Mouse (Mus musculus) stomach, embryonic 15.5 days (tissue): ENCODE measurements around the gene Espn. TPM values are rescaled to one million over a fixed set of nuclear protein-coding genes. Genes with fewer than 3 reads are reported as not detected.

ENCODE experiments used
- ATAC-seq: fragments of 200-750 bp; cut with Nextera tagmentation; 2 replicates; pipeline ENCODE4 v1.8.0; 2017; ENCODE audit warnings: low read depth, moderate number of reproducible peaks, moderate TSS enrichment; ENCODE audit not compliant: insufficient read depth, low FRiP score
- H3K27ac ChIP-seq: fragments of 300-500 bp; sonication (generic); 2 replicates; pipeline ENCODE4 v1.5.1; 2015; ENCODE audit warnings: mild to moderate bottlenecking, inconsistent platforms
- H3K27me3 ChIP-seq: fragments of 300-500 bp; sonication (generic); replicated peaks from 2 replicates; pipeline ENCODE4 v1.6.1; 2015; ENCODE audit warnings: inconsistent platforms
- H3K36me3 ChIP-seq: fragments of 300-500 bp; sonication (generic); 2 replicates; pipeline ENCODE4 v1.6.1; 2015; ENCODE audit warnings: inconsistent platforms
- H3K4me1 ChIP-seq: fragments of 300-500 bp; sonication (generic); 2 replicates; pipeline ENCODE4 v1.6.1; 2015; ENCODE audit warnings: inconsistent platforms
- H3K4me2 ChIP-seq: fragments of 300-500 bp; sonication (generic); 2 replicates; pipeline ENCODE4 v1.6.1; 2015; ENCODE audit warnings: mild to moderate bottlenecking, inconsistent platforms
- H3K4me3 ChIP-seq: fragments of 300-500 bp; sonication (generic); replicated peaks from 2 replicates; pipeline ENCODE4 v1.5.1; 2015; ENCODE audit warnings: inconsistent platforms
- H3K9ac ChIP-seq: fragments of 300-500 bp; sonication (generic); 2 replicates; pipeline ENCODE4 v1.6.1; 2015; ENCODE audit warnings: inconsistent platforms
- H3K9me3 ChIP-seq: fragments of 300-500 bp; sonication (generic); 2 replicates; pipeline ENCODE4 v1.6.1; 2016; ENCODE audit warnings: inconsistent platforms
- WGBS: fragments of 180-500 bp; shearing (Covaris S2); methylation state at CpG from one replicate; pipeline ENCODE4 v1.1.7; 2015; 5-methylcytosine and 5-hydroxymethylcytosine counted together
- polyA plus RNA-seq: library from polyadenylated mRNA; unstranded; fragments of >200 nt; fragmentation: Nextera tagmentation; extraction: Ambion mirVana; gene quantifications from 2 replicates; pipeline ENCODE4 v1.2.1, GENCODE M21; 2015

Espn gene
- 15.9 and 19.2 TPM in 2 replicates for polyA plus RNA-seq

DNA sequence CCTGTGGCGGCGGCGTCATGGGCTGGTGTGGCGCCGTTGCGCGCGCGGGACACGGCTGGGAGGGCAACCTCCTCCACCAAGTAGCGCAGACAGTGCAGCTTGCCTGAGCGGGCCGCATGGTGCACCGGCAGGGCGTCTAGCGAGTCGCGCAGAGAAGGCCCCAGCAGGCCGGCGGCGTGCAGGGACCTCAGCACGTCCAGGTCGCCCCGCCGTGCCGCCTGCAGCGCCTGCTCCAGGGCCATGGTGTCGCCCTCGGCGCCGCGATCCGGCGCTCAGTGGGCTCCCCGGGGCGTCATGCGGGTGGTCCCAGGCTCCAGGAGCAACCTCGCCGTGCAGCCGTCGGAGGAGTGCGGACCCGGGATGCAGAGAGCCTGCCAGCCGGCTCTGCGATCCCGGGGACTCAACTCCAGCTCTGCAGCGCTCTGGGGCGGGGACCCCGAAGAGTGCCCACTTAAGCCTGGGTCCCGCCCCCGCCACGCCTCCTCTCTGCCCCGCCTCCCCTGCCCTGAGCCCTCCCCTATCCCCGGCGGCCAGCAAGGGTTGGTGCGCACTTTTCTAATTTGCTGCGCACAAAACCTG lies at the start of gene Espn:
TSS of gene Espn (minus strand) at position 406 of the 579 bp plus-strand sequence.
- Histone ChIP-seq H3K4me1 (peaks cover 12% of the 10 kb centered on the region), H3K9me3 (no peaks in the 10 kb centered on the region), H3K27ac (no peak within 1 kb of the TSS), H3K36me3 (no peaks in the 10 kb centered on the region), H3K4me2 (peak within 1 kb of the TSS; percentile 71), H3K27me3 (peaks cover 46% of the 10 kb centered on the region), H3K4me3 (peak within 1 kb of the TSS; percentile 42), H3K9ac (no peak within 1 kb of the TSS)
- WGBS, result 2% methylated on average over 54 of the region's 57 CpGs
- ATAC-seq, result peak; percentile 68

DNA sequence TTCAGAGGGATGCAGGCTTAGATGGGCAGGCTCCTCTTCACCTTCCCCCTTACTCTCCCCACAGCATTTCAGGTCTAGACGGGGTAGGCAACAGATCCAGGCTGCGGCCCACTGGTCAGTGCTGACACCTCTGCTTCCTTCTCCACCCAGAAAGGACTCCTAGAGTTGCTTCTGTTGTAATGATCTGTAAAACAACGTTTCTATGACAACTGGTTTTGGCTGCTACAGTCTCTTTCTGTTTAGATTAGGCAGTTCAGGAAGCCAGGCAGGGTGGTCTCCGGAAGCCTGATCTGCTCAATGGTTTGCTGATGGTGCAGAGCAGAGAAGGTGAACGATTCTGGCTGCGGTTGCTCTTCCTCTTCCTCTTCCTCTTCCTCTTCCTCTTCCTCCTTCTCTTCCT lies 49.3 kb upstream of the Espn start:
- Histone ChIP-seq H3K9me3 (no peaks in the 10 kb centered on the region), H3K27ac (no peak overlapping the region), H3K27me3 (no peaks in the 10 kb centered on the region)

DNA sequence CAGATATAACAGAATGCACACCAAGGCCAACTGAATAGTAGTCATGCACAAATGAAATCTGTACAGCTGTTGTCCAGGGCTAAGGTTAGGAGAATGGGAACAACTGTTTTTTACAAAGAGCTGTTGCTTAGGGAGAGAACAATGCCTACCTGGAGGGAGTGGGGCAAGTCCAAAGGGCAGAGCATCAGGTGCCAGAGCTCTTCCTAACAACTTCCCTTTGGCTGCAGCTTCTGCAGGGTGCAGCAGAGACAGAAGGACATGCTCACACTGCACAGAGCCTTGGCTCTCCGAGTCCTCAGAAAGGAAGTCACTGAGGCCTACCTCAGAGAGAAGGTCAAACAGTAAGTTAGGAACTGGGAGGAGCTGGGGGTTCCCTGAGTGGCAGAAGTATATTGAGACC lies 47.4 kb upstream of the Espn start:
- Histone ChIP-seq H3K4me3 (no peak overlapping the region), H3K4me1 (peaks cover 23% of the 10 kb centered on the region), H3K4me2 (no peak overlapping the region), H3K9me3 (no peaks in the 10 kb centered on the region), H3K36me3 (no peaks in the 10 kb centered on the region), H3K27ac (no peak overlapping the region), H3K9ac (no peak overlapping the region), H3K27me3 (no peaks in the 10 kb centered on the region)
- WGBS, result 45% methylated on average over 1 of the region's 1 CpGs
- ATAC-seq, result no peak

More for the DNA sequence above, 49.3 kb upstream of the Espn start:
- 38% methylated on average over 6 of the region's 6 CpGs for WGBS
- 0 out of 2 replicates have a peak, but pooled peaks have one; percentile 5 for ATAC-seq
- Histone ChIP-seq H3K4me1 (peaks cover 23% of the 10 kb centered on the region), H3K4me2 (no peak overlapping the region), H3K9ac (no peak overlapping the region), H3K4me3 (no peak overlapping the region), H3K36me3 (no peaks in the 10 kb centered on the region)

DNA sequence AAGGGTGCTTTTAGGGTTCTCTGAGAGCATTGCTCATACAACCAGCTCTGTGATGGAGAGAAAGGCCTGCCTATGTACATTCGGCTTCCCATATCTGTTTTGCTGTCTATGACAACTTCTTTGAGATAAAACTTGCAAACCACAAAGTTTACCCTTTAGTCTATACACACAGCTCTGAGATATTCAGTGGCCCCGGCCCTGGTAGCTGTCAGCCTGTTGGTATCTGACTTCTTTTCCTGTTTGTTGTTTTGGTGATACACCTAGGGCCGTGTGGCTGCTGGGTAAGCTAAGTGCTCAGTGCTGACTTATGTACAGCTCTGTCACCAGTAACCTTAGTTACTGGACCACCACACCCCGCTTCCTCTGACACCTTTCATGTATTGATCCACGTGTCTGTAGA lies 45.4 kb upstream of the Espn start:
- H3K4me2 ChIP-seq, result no peak overlapping the region
- no peak overlapping the region for H3K4me3 ChIP-seq
- H3K9me3 ChIP-seq, result no peaks in the 10 kb centered on the region
- no peaks in the 10 kb centered on the region for H3K27me3 ChIP-seq
- no peak for ATAC-seq
- no peaks in the 10 kb centered on the region for H3K36me3 ChIP-seq
- H3K27ac ChIP-seq, result no peak overlapping the region
- 58% methylated on average over 5 of the region's 5 CpGs for WGBS
- H3K4me1 ChIP-seq, result peaks cover 17% of the 10 kb centered on the region
- H3K9ac ChIP-seq, result no peak overlapping the region

DNA sequence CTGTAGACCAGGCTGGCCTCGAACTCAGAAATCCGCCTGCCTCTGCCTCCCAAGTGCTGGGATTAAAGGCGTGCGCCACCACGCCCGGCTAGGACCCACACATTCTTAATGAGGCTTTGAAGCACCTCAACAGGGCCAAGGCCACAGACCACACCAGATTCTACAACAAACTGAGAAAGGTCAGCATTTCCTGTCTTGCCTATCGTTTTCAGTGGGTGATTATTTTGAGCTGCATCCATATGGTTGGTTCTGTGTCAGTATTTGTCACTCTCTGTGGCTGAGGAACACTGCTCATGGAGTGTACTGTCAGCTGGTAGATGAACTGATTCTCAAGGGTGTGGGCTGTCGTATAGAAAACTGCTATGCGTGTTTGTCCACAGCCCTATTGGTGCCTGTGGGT lies 44.1 kb upstream of the Espn start:
- H3K9me3 ChIP-seq, result no peaks in the 10 kb centered on the region
- H3K4me1 ChIP-seq, result peaks cover 8% of the 10 kb centered on the region
- WGBS, result 87% methylated on average over 8 of the region's 9 CpGs
- no peak overlapping the region for H3K4me3 ChIP-seq
- no peak for ATAC-seq
- H3K27me3 ChIP-seq, result no peaks in the 10 kb centered on the region
- H3K27ac ChIP-seq, result no peak overlapping the region
- no peak overlapping the region for H3K4me2 ChIP-seq
- H3K9ac ChIP-seq, result no peak overlapping the region
- H3K36me3 ChIP-seq, result no peaks in the 10 kb centered on the region

DNA sequence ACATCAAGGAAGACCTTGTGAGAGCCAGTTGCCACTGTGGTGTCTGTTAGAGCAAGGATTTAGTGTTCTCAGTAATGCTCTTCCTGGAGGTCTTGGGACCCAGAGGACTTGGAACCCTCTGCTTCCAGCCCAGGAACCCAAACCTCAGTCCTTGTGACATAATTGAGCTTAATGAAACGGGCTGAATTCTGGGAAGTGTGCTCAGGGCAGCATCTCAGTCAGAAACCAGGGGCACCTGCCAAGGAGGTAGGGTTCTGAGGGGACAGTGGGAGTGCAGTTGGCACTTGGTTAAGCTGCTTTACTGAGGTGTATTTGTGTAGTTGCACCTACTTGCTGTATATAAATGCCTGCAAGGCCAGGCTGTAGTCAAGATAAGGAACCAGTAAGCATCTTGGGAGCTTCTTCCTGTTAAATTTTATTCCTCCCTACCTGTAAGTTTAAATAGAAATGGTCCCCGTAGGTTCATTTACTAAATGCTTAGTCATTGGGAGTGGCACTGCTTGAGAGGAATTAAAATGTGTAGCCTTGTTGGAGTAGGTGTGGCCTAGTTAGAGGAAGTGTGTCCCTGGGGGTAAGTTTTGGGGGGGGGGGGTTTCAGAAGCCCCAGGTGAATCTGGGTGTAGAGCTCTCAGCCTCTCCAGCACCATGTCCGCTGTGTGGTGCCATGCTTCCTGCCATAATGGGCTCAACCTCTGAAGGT lies 42.5 kb upstream of the Espn start:
- H3K27ac ChIP-seq, result no peak overlapping the region
- no peak overlapping the region for H3K4me2 ChIP-seq
- no peaks in the 10 kb centered on the region for H3K9me3 ChIP-seq
- H3K4me1 ChIP-seq, result no peaks in the 10 kb centered on the region
- WGBS, result 72% methylated on average over 3 of the region's 3 CpGs
- no peaks in the 10 kb centered on the region for H3K27me3 ChIP-seq
- ATAC-seq, result no peak
- no peak overlapping the region for H3K4me3 ChIP-seq
- H3K36me3 ChIP-seq, result no peaks in the 10 kb centered on the region
- no peak overlapping the region for H3K9ac ChIP-seq

DNA sequence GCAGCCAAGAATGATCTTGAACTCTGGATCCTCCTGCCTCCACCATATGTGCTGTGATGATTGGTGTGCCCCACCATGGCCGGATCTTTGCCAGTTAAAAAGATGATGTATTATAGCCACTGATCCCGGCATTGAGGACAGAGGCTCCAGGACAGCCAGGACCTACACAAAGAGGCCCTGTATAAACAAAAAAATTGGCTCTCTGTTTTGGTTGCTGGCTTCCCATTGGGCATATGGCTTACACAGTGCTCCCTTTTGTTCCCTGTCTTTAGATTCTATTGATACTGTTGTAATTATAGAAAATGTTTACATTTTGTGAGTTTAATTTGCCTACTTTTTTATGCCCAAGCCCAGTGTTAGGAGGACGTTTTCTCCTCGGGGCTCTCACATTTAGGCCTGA lies 40.4 kb upstream of the Espn start:
- Histone ChIP-seq H3K9me3 (no peaks in the 10 kb centered on the region), H3K27ac (no peak overlapping the region), H3K36me3 (no peaks in the 10 kb centered on the region), H3K27me3 (no peaks in the 10 kb centered on the region), H3K4me1 (no peaks in the 10 kb centered on the region), H3K4me3 (no peak overlapping the region), H3K4me2 (no peak overlapping the region), H3K9ac (no peak overlapping the region)
- WGBS, result 40% methylated on average over 4 of the region's 4 CpGs
- no peak for ATAC-seq

DNA sequence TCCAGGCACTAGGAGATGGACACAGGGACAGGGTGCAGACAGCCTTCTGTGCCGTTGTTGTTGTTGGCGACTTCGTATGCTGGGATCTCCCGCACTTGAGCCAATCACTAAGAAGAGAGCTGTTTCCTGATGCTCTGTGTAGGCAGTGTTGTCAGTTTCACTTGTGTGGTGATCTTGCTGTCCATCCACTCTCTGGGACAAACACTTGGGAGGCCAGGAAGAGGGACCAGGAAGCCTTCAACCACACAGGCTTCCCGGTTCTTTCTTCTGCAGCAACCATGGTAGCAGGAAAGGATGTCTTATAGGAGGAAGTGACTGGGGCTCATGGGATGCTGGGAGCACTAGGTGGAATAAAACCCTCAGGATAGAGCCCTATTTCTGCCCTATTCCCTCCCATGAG lies 38.5 kb upstream of the Espn start:
- Histone ChIP-seq H3K4me3 (no peak overlapping the region), H3K9ac (no peak overlapping the region), H3K36me3 (no peaks in the 10 kb centered on the region), H3K27ac (no peak overlapping the region), H3K4me1 (peaks cover 16% of the 10 kb centered on the region), H3K9me3 (no peaks in the 10 kb centered on the region), H3K27me3 (no peaks in the 10 kb centered on the region), H3K4me2 (no peak overlapping the region)
- WGBS, result 67% methylated on average over 5 of the region's 5 CpGs
- no peak for ATAC-seq

DNA sequence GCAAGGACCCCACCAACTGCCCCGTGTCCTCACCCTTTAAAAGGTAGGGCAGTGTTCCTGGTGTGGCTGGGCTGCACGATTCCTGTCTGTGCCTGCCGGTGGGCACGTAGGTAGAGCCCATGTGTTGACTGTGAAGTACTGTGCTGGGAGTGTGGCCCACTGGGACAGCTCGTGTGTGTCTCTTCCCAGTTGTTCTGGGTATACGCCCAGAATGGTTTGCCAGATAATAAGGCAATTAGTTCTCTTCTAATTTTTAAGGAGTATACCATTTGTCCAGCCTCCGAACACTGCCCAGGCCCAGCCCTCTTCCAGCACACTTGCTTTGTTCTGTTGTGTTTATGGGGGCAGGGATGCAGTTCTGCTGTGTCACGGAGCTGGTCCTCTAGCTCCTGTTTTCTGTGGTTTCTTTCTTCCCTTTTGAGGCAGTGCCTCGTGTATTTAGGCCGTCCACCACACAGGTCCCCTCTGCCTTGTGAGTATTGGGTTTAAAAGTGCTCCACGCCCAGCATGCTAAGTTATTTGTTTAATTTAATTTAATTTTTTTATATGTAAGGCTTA lies 38.0 kb upstream of the Espn start:
- ATAC-seq, result no peak
- whole genome bisulfite sequencing, result 66% methylated on average over 11 of the region's 11 CpGs
- H3K9me3 ChIP-seq, result no peaks in the 10 kb centered on the region
- H3K36me3 ChIP-seq, result no peaks in the 10 kb centered on the region
- peaks cover 20% of the 10 kb centered on the region for H3K4me1 ChIP-seq
- no peak overlapping the region for H3K9ac ChIP-seq
- no peak overlapping the region for H3K4me3 ChIP-seq
- H3K4me2 ChIP-seq, result no peak overlapping the region
- H3K27ac ChIP-seq, result no peak overlapping the region
- no peaks in the 10 kb centered on the region for H3K27me3 ChIP-seq

DNA sequence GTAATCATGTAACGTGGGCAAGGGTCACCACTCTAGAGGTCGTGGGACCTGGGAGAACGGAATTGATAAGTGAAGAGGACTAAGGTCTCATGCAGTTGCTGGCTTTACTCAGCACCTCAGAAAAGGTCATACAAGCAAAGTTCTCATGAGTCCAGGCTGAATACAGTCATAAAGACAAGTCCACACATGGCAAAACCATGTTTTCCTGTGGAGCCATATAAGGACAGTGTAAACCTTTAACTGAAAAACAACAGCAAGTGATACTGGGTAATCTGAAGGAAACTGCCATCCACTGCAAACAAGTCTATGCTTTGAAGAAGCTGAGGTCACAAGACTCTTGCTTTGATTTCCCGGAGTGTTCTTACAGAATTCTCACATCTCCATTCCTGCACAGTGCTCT lies 37.5 kb upstream of the Espn start:
- no peak overlapping the region for H3K27ac ChIP-seq
- H3K27me3 ChIP-seq, result no peaks in the 10 kb centered on the region
- H3K4me3 ChIP-seq, result no peak overlapping the region
- no peaks in the 10 kb centered on the region for H3K36me3 ChIP-seq
- WGBS, result 85% methylated on average over 4 of the region's 4 CpGs
- no peak overlapping the region for H3K9ac ChIP-seq
- peaks cover 24% of the 10 kb centered on the region for H3K4me1 ChIP-seq
- no peaks in the 10 kb centered on the region for H3K9me3 ChIP-seq
- H3K4me2 ChIP-seq, result no peak overlapping the region
- ATAC-seq, result no peak

DNA sequence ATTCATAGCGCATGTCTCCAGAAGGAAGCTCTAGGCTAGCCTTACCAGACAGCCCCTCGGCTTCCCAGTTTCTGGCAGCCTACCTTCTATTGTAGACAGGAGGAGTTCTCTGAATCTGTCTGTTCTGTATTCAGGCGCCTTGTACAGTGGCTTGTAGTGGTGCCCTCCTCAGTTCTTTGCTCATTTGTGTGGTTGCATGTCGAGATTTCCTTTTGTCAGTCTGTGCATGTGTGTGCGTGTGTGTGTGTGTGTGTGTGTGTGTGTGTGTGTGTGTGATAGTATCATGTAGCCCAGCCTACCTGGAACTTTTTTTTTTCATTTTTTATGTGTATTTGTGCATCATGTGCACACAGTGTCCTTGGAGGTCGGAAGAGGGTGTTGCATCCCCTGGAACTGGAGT lies 36.9 kb upstream of the Espn start:
- no peaks in the 10 kb centered on the region for H3K27me3 ChIP-seq
- no peak for ATAC-seq
- no peaks in the 10 kb centered on the region for H3K9me3 ChIP-seq
- no peak overlapping the region for H3K27ac ChIP-seq
- H3K36me3 ChIP-seq, result no peaks in the 10 kb centered on the region
- WGBS, result 86% methylated on average over 6 of the region's 6 CpGs
- peaks cover 27% of the 10 kb centered on the region for H3K4me1 ChIP-seq
- H3K9ac ChIP-seq, result no peak overlapping the region
- no peak overlapping the region for H3K4me3 ChIP-seq
- H3K4me2 ChIP-seq, result no peak overlapping the region

DNA sequence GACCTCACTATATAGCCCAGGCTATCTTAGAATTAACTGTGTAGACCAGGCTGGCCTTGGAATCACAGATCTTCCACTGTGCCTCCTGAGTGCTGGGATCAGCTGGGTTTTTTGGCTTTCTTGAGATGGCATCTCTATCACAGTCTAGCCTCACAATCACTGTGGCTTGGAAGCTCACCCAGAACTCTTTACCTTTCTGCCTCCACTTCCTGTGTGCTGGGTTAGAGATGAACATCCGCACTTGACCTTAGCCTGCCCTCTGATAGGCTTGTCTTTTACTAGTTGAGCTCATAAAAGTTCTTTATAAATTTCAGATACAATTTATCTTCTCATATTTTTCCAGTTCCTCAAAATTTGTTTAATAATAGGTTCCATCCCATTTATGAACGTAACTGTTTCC lies 36.5 kb upstream of the Espn start:
- H3K27me3 ChIP-seq, result no peaks in the 10 kb centered on the region
- H3K27ac ChIP-seq, result no peak overlapping the region
- no peak overlapping the region for H3K4me2 ChIP-seq
- no peak for ATAC-seq
- H3K36me3 ChIP-seq, result no peaks in the 10 kb centered on the region
- no peak overlapping the region for H3K4me3 ChIP-seq
- H3K9ac ChIP-seq, result no peak overlapping the region
- H3K9me3 ChIP-seq, result no peaks in the 10 kb centered on the region
- H3K4me1 ChIP-seq, result peaks cover 27% of the 10 kb centered on the region
- WGBS, result 88% methylated on average over 2 of the region's 2 CpGs
